In genomic region chr1:130764027-130764461, GRCm38 (mm10) we compare ENCODE assay signal across 16 mouse cellular contexts. TPM values are rescaled to one million over a fixed set of nuclear protein-coding genes. Genes with fewer than 3 reads are reported as not detected.
A peak's percentile ranks its signal among the peaks of the same experiment; 100 is the strongest.
DNase-seq lines count a peak whose midpoint lies in the region; ATAC-seq and TF ChIP-seq lines count a peak whose summit lies in the region.
"Had no signal": no experiment of that assay in that cellular context is flagged by ENCODE, and none has a peak within 500 bp of the region (broad histone marks: within the 10 kb centered on the region; RNA-seq: fewer than 3 reads in every experiment).

No protein-coding gene starts in this region.

- DNase-seq in embryonic facial prominence, embryonic 14.5 days (ENCODE audit: low spot score) = peak; percentile 4
- DNase-seq in embryonic facial prominence, embryonic 10.5 days (ENCODE audit: low spot score) = no peak
- DNase-seq in intestine, embryonic 14.5 days (ENCODE audit: low spot score) = peak; percentile 67
- peak; percentile 73 for DNase-seq in lung, embryonic 14.5 days
- DNase-seq in layer of hippocampus, postnatal 10 days (ENCODE audit: low spot score in 2 of 2) = no peak
- DNase-seq in right cerebral cortex, postnatal 25 days = no peak
- DNase-seq: adrenal gland, postnatal 25 days; kidney, adult 11 months; midbrain, embryonic 14.5 days had no signal

- no peak for TF ChIP-seq CTCF in lung, embryonic 14.5 days (IDR thresholded peaks at IDR 0.05; ENCODE audit: low read depth)

- H3K4me1 ChIP-seq in embryonic facial prominence, embryonic 14.5 days (ENCODE audit: control insufficient read depth, insufficient read depth, low read length) = no peaks in the 10 kb centered on the region
- H3K4me1 ChIP-seq in embryonic facial prominence, embryonic 10.5 days = no peaks in the 10 kb centered on the region
- H3K4me1 ChIP-seq in intestine, embryonic 14.5 days (replicated peaks; ENCODE audit: control insufficient read depth, insufficient read depth, low read length) = no peaks in the 10 kb centered on the region; the same call in 1 of the 2 replicates
- H3K4me1 ChIP-seq in lung, embryonic 14.5 days (ENCODE audit: insufficient read depth) = no peaks in the 10 kb centered on the region
- no peaks in the 10 kb centered on the region for H3K4me1 ChIP-seq in stomach, embryonic 14.5 days (ENCODE audit: control insufficient read depth, insufficient read depth, low read length)

- H3K27ac ChIP-seq in embryonic facial prominence, embryonic 14.5 days (replicated peaks; ENCODE audit: low read depth, low read length) = no peak overlapping the region
- H3K27ac ChIP-seq in embryonic facial prominence, embryonic 10.5 days (replicated peaks) = no peak overlapping the region
- peak overlapping the region; percentile 36; the same call in 1 of the 2 replicates for H3K27ac ChIP-seq in intestine, embryonic 14.5 days (ENCODE audit: low read depth)
- peak overlapping the region; percentile 79 for H3K27ac ChIP-seq in lung, embryonic 14.5 days (ENCODE audit: low read depth)
- peak overlapping the region; percentile 56; the same call in 1 of the 2 replicates for H3K27ac ChIP-seq in stomach, embryonic 14.5 days (ENCODE audit: low read length)

- H3K36me3 ChIP-seq in embryonic facial prominence, embryonic 14.5 days (ENCODE audit: control insufficient read depth, insufficient read depth, low read length) = no peaks in the 10 kb centered on the region
- H3K36me3 ChIP-seq in embryonic facial prominence, embryonic 10.5 days (replicated peaks) = no peaks in the 10 kb centered on the region
- no peaks in the 10 kb centered on the region for H3K36me3 ChIP-seq in intestine, embryonic 14.5 days (ENCODE audit: control insufficient read depth, insufficient read depth, low read length)
- H3K36me3 ChIP-seq in lung, embryonic 14.5 days (ENCODE audit: insufficient read depth) = no peaks in the 10 kb centered on the region
- no peaks in the 10 kb centered on the region for H3K36me3 ChIP-seq in stomach, embryonic 14.5 days (ENCODE audit: control insufficient read depth, insufficient read depth, low read length)

- H3K9ac ChIP-seq in embryonic facial prominence, embryonic 14.5 days (ENCODE audit: low read depth, low read length) = no peak overlapping the region
- no peak overlapping the region for H3K9ac ChIP-seq in intestine, embryonic 14.5 days (ENCODE audit: low read length)
- H3K9ac ChIP-seq in lung, embryonic 14.5 days = no peak overlapping the region
- H3K9ac ChIP-seq in stomach, embryonic 14.5 days (replicated peaks; ENCODE audit: low read depth, low read length) = no peak overlapping the region

- no peaks in the 10 kb centered on the region for H3K9me3 ChIP-seq in embryonic facial prominence, embryonic 14.5 days (ENCODE audit: control insufficient read depth, low read length)
- no peaks in the 10 kb centered on the region for H3K9me3 ChIP-seq in embryonic facial prominence, embryonic 10.5 days
- no peaks in the 10 kb centered on the region for H3K9me3 ChIP-seq in intestine, embryonic 14.5 days (ENCODE audit: control insufficient read depth, low read length)
- no peaks in the 10 kb centered on the region for H3K9me3 ChIP-seq in lung, embryonic 14.5 days (ENCODE audit: low read depth, low read length)
- no peaks in the 10 kb centered on the region for H3K9me3 ChIP-seq in stomach, embryonic 14.5 days (ENCODE audit: control insufficient read depth, low read depth, low read length)

- ATAC-seq in embryonic facial prominence, embryonic 14.5 days (ENCODE audit: low read depth) = no peak
- ATAC-seq in intestine, embryonic 14.5 days (replicated peaks; ENCODE audit: low FRiP score, low TSS enrichment, low read depth) = peak; percentile 94
- peak; percentile 94 for ATAC-seq in lung, embryonic 14.5 days (ENCODE audit: insufficient read depth)
- ATAC-seq in stomach, embryonic 14.5 days (ENCODE audit: insufficient number of reproducible peaks, insufficient read depth, low FRiP score, low read depth) = peak; percentile 92
- no peak for ATAC-seq in activated CD4-positive, CD25-positive, alpha-beta regulatory T cell, adult 4 months

- H3K4me2 ChIP-seq in embryonic facial prominence, embryonic 14.5 days (ENCODE audit: low read depth, low read length) = no peak overlapping the region
- H3K4me2 ChIP-seq in intestine, embryonic 14.5 days (ENCODE audit: low read length) = no peak overlapping the region
- 0 out of 2 replicates have a peak overlapping the region, but pooled peaks have one; percentile 35 for H3K4me2 ChIP-seq in lung, embryonic 14.5 days
- no peak overlapping the region for H3K4me2 ChIP-seq in stomach, embryonic 14.5 days (replicated peaks; ENCODE audit: low read depth, low read length)

- whole genome bisulfite sequencing in embryonic facial prominence, embryonic 14.5 days = 83% methylated on average over 12 of the region's 12 CpGs
- 86% methylated on average over 12 of the region's 12 CpGs for WGBS in embryonic facial prominence, embryonic 10.5 days
- 71% methylated on average over 12 of the region's 12 CpGs for WGBS in intestine, embryonic 14.5 days
- WGBS in lung, embryonic 14.5 days = 59% methylated on average over 12 of the region's 12 CpGs
- 64% methylated on average over 12 of the region's 12 CpGs for WGBS in stomach, embryonic 14.5 days

- no peaks in the 10 kb centered on the region for H3K27me3 ChIP-seq in embryonic facial prominence, embryonic 14.5 days (replicated peaks; ENCODE audit: control insufficient read depth, insufficient read depth, low read length)
- no peaks in the 10 kb centered on the region for H3K27me3 ChIP-seq in embryonic facial prominence, embryonic 10.5 days (replicated peaks; ENCODE audit: low read depth, poor library complexity, severe bottlenecking)
- H3K27me3 ChIP-seq in intestine, embryonic 14.5 days (replicated peaks; ENCODE audit: control insufficient read depth, insufficient read depth, low read length) = no peaks in the 10 kb centered on the region
- no peaks in the 10 kb centered on the region for H3K27me3 ChIP-seq in lung, embryonic 14.5 days (ENCODE audit: insufficient read depth, low read length)
- H3K27me3 ChIP-seq in stomach, embryonic 14.5 days (ENCODE audit: control insufficient read depth, insufficient read depth, low read length) = no peaks in the 10 kb centered on the region

- no peak overlapping the region for H3K4me3 ChIP-seq in embryonic facial prominence, embryonic 14.5 days (ENCODE audit: low read depth, low read length)
- H3K4me3 ChIP-seq in embryonic facial prominence, embryonic 10.5 days = no peak overlapping the region
- H3K4me3 ChIP-seq in intestine, embryonic 14.5 days (ENCODE audit: low read depth, low read length) = no peak overlapping the region
- H3K4me3 ChIP-seq in lung, embryonic 14.5 days (ENCODE audit: low read depth, low read length) = no peak overlapping the region
- no peak overlapping the region for H3K4me3 ChIP-seq in stomach, embryonic 14.5 days (ENCODE audit: low read depth, low read length)

RNA-seq across cellular contexts. Expression of gene AA986860, which starts 32.3 kb away (rescaled TPM):
- polyA plus RNA-seq in embryonic facial prominence, embryonic 14.5 days (2014; fragmentation: Nextera tagmentation; extraction: Ambion mirVana) = 4.3 and 4.5 TPM in 2 replicates
- polyA plus RNA-seq in embryonic facial prominence, embryonic 10.5 days (2016; fragmentation: Nextera tagmentation; extraction: Ambion mirVana) = 0.47 and 0.72 TPM in 2 replicates
- polyA plus RNA-seq in intestine, embryonic 14.5 days (2014; fragmentation: Nextera tagmentation; extraction: Ambion mirVana) = 55.7 and 61.4 TPM in 2 replicates
- polyA plus RNA-seq in lung, embryonic 14.5 days (2014; fragmentation: Nextera tagmentation; extraction: Ambion mirVana) = 7.8 TPM in 2 replicates
- polyA plus RNA-seq in stomach, embryonic 14.5 days (2014; fragmentation: Nextera tagmentation; extraction: Ambion mirVana) = 28.6 and 28.7 TPM in 2 replicates
- total RNA-seq in layer of hippocampus, postnatal 10 days (2021) = under 1 TPM; 0.91 to 0.98 TPM
- under 1 TPM; 0.25 to 0.34 TPM for polyA plus RNA-seq in activated CD4-positive, CD25-positive, alpha-beta regulatory T cell, adult 4 months (2017; shearing (Covaris generic))

RNA-seq across cellular contexts. Expression of gene Pfkfb2, which starts 35.0 kb away (rescaled TPM):
- polyA plus RNA-seq in embryonic facial prominence, embryonic 14.5 days (2014; fragmentation: Nextera tagmentation; extraction: Ambion mirVana) = 8.0 and 9.6 TPM in 2 replicates
- 4.2 and 4.6 TPM in 2 replicates for polyA plus RNA-seq in embryonic facial prominence, embryonic 10.5 days (2016; fragmentation: Nextera tagmentation; extraction: Ambion mirVana)
- polyA plus RNA-seq in intestine, embryonic 14.5 days (2014; fragmentation: Nextera tagmentation; extraction: Ambion mirVana) = 9.4 and 9.8 TPM in 2 replicates
- 6.5 and 7.2 TPM in 2 replicates for polyA plus RNA-seq in lung, embryonic 14.5 days (2014; fragmentation: Nextera tagmentation; extraction: Ambion mirVana)
- polyA plus RNA-seq in stomach, embryonic 14.5 days (2014; fragmentation: Nextera tagmentation; extraction: Ambion mirVana) = 11.1 and 11.2 TPM in 2 replicates
- total RNA-seq in layer of hippocampus, postnatal 10 days (2021) = 10 to 100 TPM; 49.8 to 51.9 TPM
- 1 to 10 TPM; 2.7 to 3.9 TPM for polyA plus RNA-seq in activated CD4-positive, CD25-positive, alpha-beta regulatory T cell, adult 4 months (2017; shearing (Covaris generic))

RNA-seq across cellular contexts. Expression of gene Fcamr, which starts 36.7 kb away (rescaled TPM):
- 0.13 and 0.22 TPM in 2 replicates for polyA plus RNA-seq in embryonic facial prominence, embryonic 14.5 days (2014; fragmentation: Nextera tagmentation; extraction: Ambion mirVana)
- not detected in 2 replicates for polyA plus RNA-seq in embryonic facial prominence, embryonic 10.5 days (2016; fragmentation: Nextera tagmentation; extraction: Ambion mirVana)
- 0.16 TPM in 1 of 2 replicates, not detected in the other for polyA plus RNA-seq in intestine, embryonic 14.5 days (2014; fragmentation: Nextera tagmentation; extraction: Ambion mirVana)
- not detected in 2 replicates for polyA plus RNA-seq in lung, embryonic 14.5 days (2014; fragmentation: Nextera tagmentation; extraction: Ambion mirVana)
- 0.22 TPM in 1 of 2 replicates, not detected in the other for polyA plus RNA-seq in stomach, embryonic 14.5 days (2014; fragmentation: Nextera tagmentation; extraction: Ambion mirVana)
- total RNA-seq in layer of hippocampus, postnatal 10 days (2021) = not detected
- not detected for polyA plus RNA-seq in activated CD4-positive, CD25-positive, alpha-beta regulatory T cell, adult 4 months (2017; shearing (Covaris generic))
- total RNA-seq: adrenal gland, postnatal 25 days; layer of hippocampus, adult 18-20 months; left cerebral cortex, postnatal 14 days had no signal
- polyA plus RNA-seq: cortical plate, adult 2 months; liver, embryonic 16.5 days; midbrain, embryonic 14.5 days had no signal

RNA-seq across cellular contexts. Expression of gene Yod1, which starts 46.9 kb away (rescaled TPM):
- polyA plus RNA-seq in embryonic facial prominence, embryonic 14.5 days (2014; fragmentation: Nextera tagmentation; extraction: Ambion mirVana) = 5.8 and 6.9 TPM in 2 replicates
- 9.2 and 10.6 TPM in 2 replicates for polyA plus RNA-seq in embryonic facial prominence, embryonic 10.5 days (2016; fragmentation: Nextera tagmentation; extraction: Ambion mirVana)
- polyA plus RNA-seq in intestine, embryonic 14.5 days (2014; fragmentation: Nextera tagmentation; extraction: Ambion mirVana) = 7.5 and 8.1 TPM in 2 replicates
- polyA plus RNA-seq in lung, embryonic 14.5 days (2014; fragmentation: Nextera tagmentation; extraction: Ambion mirVana) = 11.7 and 11.8 TPM in 2 replicates
- 11.9 and 12.0 TPM in 2 replicates for polyA plus RNA-seq in stomach, embryonic 14.5 days (2014; fragmentation: Nextera tagmentation; extraction: Ambion mirVana)
- total RNA-seq in layer of hippocampus, postnatal 10 days (2021) = 10 to 100 TPM; 10.6 to 10.7 TPM
- polyA plus RNA-seq in activated CD4-positive, CD25-positive, alpha-beta regulatory T cell, adult 4 months (2017; shearing (Covaris generic)) = 10 to 100 TPM; 19.3 to 20.3 TPM

RNA-seq across cellular contexts. Expression of gene Gm29427, which starts 48.4 kb away (rescaled TPM):
- not detected in 2 replicates for polyA plus RNA-seq in embryonic facial prominence, embryonic 14.5 days (2014; fragmentation: Nextera tagmentation; extraction: Ambion mirVana)
- polyA plus RNA-seq in embryonic facial prominence, embryonic 10.5 days (2016; fragmentation: Nextera tagmentation; extraction: Ambion mirVana) = not detected in 2 replicates
- 0.23 TPM in 1 of 2 replicates, not detected in the other for polyA plus RNA-seq in intestine, embryonic 14.5 days (2014; fragmentation: Nextera tagmentation; extraction: Ambion mirVana)
- not detected in 2 replicates for polyA plus RNA-seq in lung, embryonic 14.5 days (2014; fragmentation: Nextera tagmentation; extraction: Ambion mirVana)
- polyA plus RNA-seq in stomach, embryonic 14.5 days (2014; fragmentation: Nextera tagmentation; extraction: Ambion mirVana) = not detected in 2 replicates
- not detected for total RNA-seq in layer of hippocampus, postnatal 10 days (2021)
- polyA plus RNA-seq in activated CD4-positive, CD25-positive, alpha-beta regulatory T cell, adult 4 months (2017; shearing (Covaris generic)) = not detected
- total RNA-seq: heart, adult 8-10 months; layer of hippocampus, adult 18-20 months had no signal
- polyA plus RNA-seq: liver, embryonic 16.5 days; midbrain, embryonic 14.5 days had no signal

Comparison
In these comparisons a context has a peak if more than half of its experiments do, and no peak if none do; other contexts are left out.
1. DNase-seq: peak in embryonic facial prominence, embryonic 14.5 days (single experiment), intestine, embryonic 14.5 days (single experiment) and lung, embryonic 14.5 days (single experiment); none in embryonic facial prominence, embryonic 10.5 days (single experiment), layer of hippocampus, postnatal 10 days (0 of 2) and right cerebral cortex, postnatal 25 days (single experiment).
2. ATAC-seq: peak in intestine, embryonic 14.5 days (single experiment), lung, embryonic 14.5 days (single experiment) and stomach, embryonic 14.5 days (single experiment); none in embryonic facial prominence, embryonic 14.5 days (single experiment) and activated CD4-positive, CD25-positive, alpha-beta regulatory T cell, adult 4 months (single experiment).
3. H3K27ac ChIP-seq: peak in intestine, embryonic 14.5 days (single experiment), lung, embryonic 14.5 days (single experiment) and stomach, embryonic 14.5 days (single experiment); none in embryonic facial prominence, embryonic 14.5 days (single experiment) and embryonic facial prominence, embryonic 10.5 days (single experiment).